Mouse (Mus musculus) small intestine, adult 2 months (tissue): ENCODE results near the gene Tescl. TPM values are rescaled to one million over a fixed set of nuclear protein-coding genes. Genes with fewer than 3 reads are reported as not detected.

Experiments
- H3K27ac ChIP-seq: fragments of 200-500 bp; 2 replicates; pipeline ENCODE4 v1.5.1; 2012; ENCODE audit warnings: low read depth, low read length, control low read depth, inconsistent platforms; ENCODE audit not compliant: insufficient read depth
- H3K27me3 ChIP-seq: fragments of 200-500 bp; 2 replicates; pipeline ENCODE4 v1.6.1; 2012; ENCODE audit warnings: mild to moderate bottlenecking, moderate library complexity, low read length, inconsistent platforms; ENCODE audit not compliant: control insufficient read depth, insufficient read depth
- H3K36me3 ChIP-seq: fragments of 200-500 bp; 2 replicates; pipeline ENCODE4 v1.6.1; 2012; ENCODE audit warnings: mild to moderate bottlenecking, low read length, control low read depth, inconsistent platforms; ENCODE audit not compliant: control insufficient read depth, insufficient read depth
- H3K4me1 ChIP-seq: fragments of 200-500 bp; 2 replicates; pipeline ENCODE4 v1.6.1; 2012; ENCODE audit warnings: low read length, inconsistent platforms, mixed read lengths; ENCODE audit not compliant: control insufficient read depth, insufficient read depth, insufficient read length
- H3K4me3 ChIP-seq: fragments of 200-500 bp; 2 replicates; pipeline ENCODE4 v1.5.1; 2012; ENCODE audit warnings: low read depth, mild to moderate bottlenecking, control low read depth, inconsistent platforms, low read length, moderate library complexity
- CTCF ChIP-seq: fragments of 200-500 bp; IDR thresholded peaks from 2 replicates; pipeline ENCODE4 v1.5.1; 2012; ENCODE audit warnings: low read depth, mild to moderate bottlenecking, control low read depth, inconsistent platforms, low read length, moderate library complexity, mixed read lengths; ENCODE audit not compliant: insufficient replicate concordance, insufficient read length; ENCODE audit errors: extremely low read depth
- POLR2A ChIP-seq: fragments of 200-500 bp; IDR thresholded peaks from 2 replicates; pipeline ENCODE4 v1.6.1; 2012; ENCODE audit warnings: low read depth, mild to moderate bottlenecking, control low read depth, inconsistent platforms, low read length, moderate library complexity
- WGBS: fragments of 180-500 bp; shearing (Covaris S2); methylation state at CpG from one replicate; pipeline ENCODE4 v1.1.7; 2018; 5-methylcytosine and 5-hydroxymethylcytosine counted together
- polyA plus RNA-seq: library from polyadenylated mRNA; depleted of rRNA; stranded (reverse); fragments of >200 nt; gene quantifications from 2 replicates; pipeline ENCODE4 v1.2.3, GENCODE M21; 2012

Tescl gene
- polyA plus RNA-seq, 1 experiment: 0.15 TPM

DNA sequence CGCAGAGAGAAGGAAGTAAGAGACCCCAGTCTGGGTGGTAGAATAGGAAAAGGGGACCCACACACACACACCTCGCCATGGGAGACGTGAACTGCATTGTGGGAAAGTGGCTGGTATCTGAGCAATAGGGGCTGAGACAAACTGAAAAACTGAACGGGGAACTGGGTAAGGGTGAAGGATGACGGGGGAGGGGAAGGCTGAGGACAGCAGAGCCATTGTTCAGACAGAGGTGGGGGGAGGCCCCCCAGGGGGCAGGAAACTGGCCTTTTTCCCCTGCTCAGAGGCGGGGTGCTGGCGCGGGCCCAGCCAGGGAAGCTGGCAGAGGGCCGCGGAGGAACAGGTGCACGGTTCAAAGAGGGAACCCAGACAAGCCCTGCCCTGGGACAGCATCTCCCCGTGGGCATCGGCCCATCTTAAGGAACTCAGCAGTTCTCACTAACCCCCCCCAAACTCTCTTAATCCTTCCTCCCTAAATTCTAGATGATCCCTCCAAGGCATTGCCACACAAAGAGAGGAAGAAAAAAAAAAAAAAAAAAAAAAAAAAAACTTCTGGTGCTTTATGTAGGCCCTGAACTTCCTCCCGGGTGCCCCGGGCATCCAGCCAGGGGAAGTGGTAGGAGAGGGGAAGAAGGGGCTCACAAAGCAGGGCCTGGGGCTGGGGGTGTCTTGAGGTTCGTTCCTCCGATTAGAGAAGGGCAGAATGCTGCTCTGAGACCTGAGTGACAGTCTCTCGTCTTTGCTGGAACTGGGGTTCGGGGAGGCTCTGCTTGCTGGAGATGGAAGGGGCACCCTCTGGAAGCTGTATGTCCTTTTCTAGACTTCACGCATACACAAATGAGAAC lies 40.0 kb upstream of the Tescl start:
- H3K36me3 ChIP-seq: peaks cover 4% of the 10 kb centered on the region
- peak overlapping the region; percentile 94 for H3K27ac ChIP-seq
- peaks cover 49% of the 10 kb centered on the region for H3K4me1 ChIP-seq
- peak overlapping the region; percentile 76 for H3K4me3 ChIP-seq
- no peaks in the 10 kb centered on the region for H3K27me3 ChIP-seq
- TF ChIP-seq CTCF: no peak
- no peak for TF ChIP-seq POLR2A
- WGBS: 14% methylated on average over 17 of the region's 20 CpGs

DNA sequence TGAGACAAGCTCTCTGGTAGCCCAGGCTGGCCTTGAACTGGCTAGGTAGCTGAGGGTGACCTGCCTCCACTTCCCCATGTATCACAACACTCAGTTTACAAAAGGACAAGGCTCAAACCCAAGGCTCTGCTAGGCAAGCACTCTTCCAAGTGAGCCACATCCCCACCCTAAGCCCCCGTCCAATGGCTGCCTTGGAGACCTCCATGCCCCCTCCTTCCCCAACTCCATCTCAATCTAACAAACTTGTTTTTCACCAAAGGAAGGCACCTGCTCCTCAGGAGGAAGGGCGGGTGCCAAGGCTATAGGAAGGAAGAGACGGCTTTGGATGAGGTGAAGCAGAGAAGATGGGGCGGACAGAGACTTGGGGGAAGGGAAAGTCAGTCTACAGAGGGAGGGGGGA lies 39.0 kb upstream of the Tescl start:
- TF ChIP-seq CTCF (no peak), POLR2A (no peak)
- Histone ChIP-seq H3K27ac (peak overlapping the region; percentile 94), H3K4me3 (peak overlapping the region; percentile 76), H3K4me1 (peaks cover 49% of the 10 kb centered on the region), H3K27me3 (no peaks in the 10 kb centered on the region), H3K36me3 (peaks cover 4% of the 10 kb centered on the region)
- 8% methylated on average over 4 of the region's 4 CpGs for WGBS

DNA sequence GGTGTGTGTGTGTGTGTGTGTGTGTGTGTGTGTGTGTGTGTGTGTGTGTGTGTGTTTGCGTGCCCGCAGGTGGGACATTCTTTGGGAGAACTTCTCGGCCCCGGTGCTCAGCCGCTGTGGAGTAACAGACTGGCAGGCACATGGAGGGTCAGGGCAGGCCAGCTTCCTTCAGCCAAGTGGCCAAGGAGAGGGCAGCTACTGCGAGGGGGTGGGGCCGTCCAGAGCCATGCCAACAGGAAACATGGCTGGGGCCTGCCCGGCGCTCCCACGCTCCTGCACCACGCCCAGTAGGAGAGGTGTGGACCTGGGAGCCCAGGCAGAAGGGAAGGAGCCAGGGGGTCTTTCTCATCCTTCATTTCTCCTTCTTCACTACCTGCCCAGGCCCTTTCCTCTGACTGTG lies 38.6 kb upstream of the Tescl start:
- TF ChIP-seq CTCF (no peak), POLR2A (no peak)
- Histone ChIP-seq H3K4me1 (peaks cover 47% of the 10 kb centered on the region), H3K27me3 (no peaks in the 10 kb centered on the region), H3K27ac (peak overlapping the region; percentile 94), H3K36me3 (peaks cover 1% of the 10 kb centered on the region), H3K4me3 (peak overlapping the region; percentile 76)
- WGBS: 6% methylated on average over 7 of the region's 11 CpGs

DNA sequence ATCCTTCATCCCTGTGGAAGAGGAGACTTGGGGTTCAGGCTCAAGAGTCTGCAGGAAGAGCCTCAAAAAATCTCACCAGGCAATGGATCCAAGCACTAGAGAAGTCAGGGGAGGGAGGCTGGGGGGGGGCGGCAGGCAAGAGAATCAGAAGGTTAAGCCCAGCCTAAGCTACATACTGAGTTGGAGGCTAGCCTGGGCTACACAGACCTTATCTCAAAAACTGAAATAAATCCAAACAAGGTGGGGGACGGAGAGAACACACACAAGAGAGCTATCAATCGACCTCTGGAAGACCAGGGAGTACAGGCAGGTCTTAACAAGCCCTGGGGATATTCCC lies 38.0 kb upstream of the Tescl start:
- 20% methylated on average over 3 of the region's 3 CpGs for WGBS
- TF ChIP-seq CTCF: no peak
- TF ChIP-seq POLR2A: no peak
- Histone ChIP-seq H3K4me1 (peaks cover 44% of the 10 kb centered on the region), H3K27ac (peak overlapping the region; percentile 94), H3K27me3 (no peaks in the 10 kb centered on the region), H3K4me3 (peak overlapping the region; percentile 76), H3K36me3 (no peaks in the 10 kb centered on the region)

DNA sequence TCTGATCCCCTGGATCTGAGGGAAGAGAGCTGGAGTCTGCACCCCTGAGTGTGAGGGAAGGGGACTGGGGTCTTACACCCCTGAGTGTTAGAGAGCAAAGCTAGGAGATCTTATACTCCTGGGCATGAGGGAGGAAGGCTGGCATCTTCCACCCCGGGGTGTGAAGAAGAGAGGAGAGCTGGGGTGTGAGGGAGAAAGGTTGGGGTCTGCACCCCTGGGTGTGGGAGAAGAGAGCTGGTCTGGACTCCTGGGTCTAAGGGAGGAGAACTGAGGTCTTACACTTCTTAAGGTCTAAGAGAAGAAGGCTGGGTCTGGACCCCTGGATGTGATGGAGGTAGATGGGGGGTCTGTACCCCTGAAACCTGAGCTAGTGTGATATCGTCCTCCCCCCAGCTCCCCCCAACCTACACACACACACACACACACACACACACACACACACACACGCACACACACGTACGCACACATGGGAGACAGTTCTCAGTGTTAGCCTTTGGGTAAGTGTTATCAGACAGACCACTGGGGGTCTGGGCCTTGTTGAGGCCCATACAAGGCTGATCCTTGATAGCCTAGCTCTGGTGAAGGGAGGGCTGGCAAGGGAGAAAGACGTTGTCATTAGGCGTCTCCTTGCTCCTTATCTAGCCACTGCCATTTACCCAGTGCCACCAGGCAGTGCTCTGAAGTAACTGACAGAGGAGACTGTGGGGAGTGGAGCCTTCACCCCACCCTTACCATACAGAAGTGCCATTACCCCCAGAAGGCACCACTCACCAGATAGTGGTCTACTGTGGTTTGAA lies 37.5 kb upstream of the Tescl start:
- H3K4me3 ChIP-seq: peak overlapping the region; percentile 76
- peak overlapping the region; percentile 94 for H3K27ac ChIP-seq
- WGBS: 19% methylated on average over 7 of the region's 7 CpGs
- no peaks in the 10 kb centered on the region for H3K36me3 ChIP-seq
- H3K4me1 ChIP-seq: peaks cover 40% of the 10 kb centered on the region
- TF ChIP-seq CTCF: no peak
- no peak for TF ChIP-seq POLR2A
- no peaks in the 10 kb centered on the region for H3K27me3 ChIP-seq

DNA sequence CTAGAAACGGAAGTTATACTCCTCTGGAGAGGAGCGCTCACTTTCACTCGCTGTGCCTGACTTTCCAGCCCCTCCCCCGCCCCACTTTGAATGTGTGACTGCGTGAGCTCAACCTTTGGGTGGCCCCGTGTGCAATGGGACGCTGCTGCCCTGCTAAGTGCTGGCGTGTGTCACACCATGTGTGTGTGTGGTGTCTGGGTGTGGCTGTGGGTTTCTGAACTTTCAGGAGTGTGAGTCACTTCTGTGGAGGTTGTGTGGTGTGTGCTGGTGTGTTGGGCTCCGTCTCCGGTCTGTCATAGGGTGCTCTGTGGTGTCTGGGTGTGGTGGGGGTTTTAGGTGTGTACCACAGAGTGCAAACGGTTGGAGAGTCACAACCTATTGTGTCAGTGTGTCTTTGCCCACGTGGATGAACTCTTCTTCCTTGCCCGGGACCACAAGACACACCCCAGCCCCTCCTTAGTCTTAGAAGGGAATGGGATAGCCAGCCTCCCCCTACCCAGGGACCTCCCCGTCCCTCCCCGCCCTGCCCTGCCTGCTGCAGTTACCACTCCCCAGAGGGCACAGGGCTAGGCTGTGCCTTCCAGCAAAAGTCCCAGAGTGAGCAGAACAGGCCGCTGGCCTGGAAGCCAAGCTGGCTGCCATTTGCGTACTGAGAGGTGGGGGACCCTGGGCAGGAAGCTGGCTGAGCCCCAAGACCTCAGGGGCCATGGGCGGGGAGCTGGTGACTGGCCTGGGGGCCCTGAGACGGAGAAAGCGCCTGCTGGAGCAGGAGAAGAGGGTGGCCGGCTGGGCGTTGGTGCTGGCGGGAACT lies 36.2 kb upstream of the Tescl start, which contains the start of gene Kcnn4:
TSS of gene Kcnn4 (plus strand) at position 533 of the 811 bp plus-strand sequence.
- no peaks in the 10 kb centered on the region for H3K27me3 ChIP-seq
- H3K36me3 ChIP-seq: no peaks in the 10 kb centered on the region
- WGBS: 8% methylated on average over 23 of the region's 23 CpGs
- H3K4me3 ChIP-seq: peak within 1 kb of the TSS; percentile 76
- peak within 1 kb of the TSS; percentile 94 for H3K27ac ChIP-seq
- H3K4me1 ChIP-seq: peaks cover 48% of the 10 kb centered on the region
- TF ChIP-seq POLR2A (peak; percentile 75; the same call in 1 of the 2 replicates), CTCF (no peak)

DNA sequence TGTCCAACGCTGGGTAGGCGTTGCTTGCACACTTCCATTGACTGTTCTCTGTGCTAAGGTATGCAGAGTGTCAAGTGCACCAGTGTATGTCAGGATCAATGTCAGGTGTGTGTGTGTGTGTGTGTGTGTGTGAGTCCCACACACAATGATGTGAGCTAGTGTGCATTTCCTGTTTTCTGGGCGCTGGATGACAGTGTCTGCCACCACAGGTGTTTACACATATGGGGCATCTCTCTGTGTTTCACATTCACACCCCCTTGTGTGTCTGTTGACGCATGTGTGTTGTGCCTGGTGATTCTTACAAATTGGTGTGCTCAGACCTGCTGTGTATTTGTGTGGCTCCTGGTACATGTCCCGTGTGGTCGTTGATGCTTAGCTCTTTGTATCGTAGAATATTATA lies 35.2 kb upstream of the Tescl start:
- Histone ChIP-seq H3K4me1 (peaks cover 45% of the 10 kb centered on the region), H3K27me3 (no peaks in the 10 kb centered on the region), H3K4me3 (no peak overlapping the region), H3K36me3 (no peaks in the 10 kb centered on the region), H3K27ac (no peak overlapping the region)
- whole genome bisulfite sequencing: 88% methylated on average over 7 of the region's 7 CpGs
- no peak for TF ChIP-seq CTCF
- TF ChIP-seq POLR2A: no peak
